Comparison of ENCODE assay signal across 20 mouse cellular contexts in the genomic region with DNA sequence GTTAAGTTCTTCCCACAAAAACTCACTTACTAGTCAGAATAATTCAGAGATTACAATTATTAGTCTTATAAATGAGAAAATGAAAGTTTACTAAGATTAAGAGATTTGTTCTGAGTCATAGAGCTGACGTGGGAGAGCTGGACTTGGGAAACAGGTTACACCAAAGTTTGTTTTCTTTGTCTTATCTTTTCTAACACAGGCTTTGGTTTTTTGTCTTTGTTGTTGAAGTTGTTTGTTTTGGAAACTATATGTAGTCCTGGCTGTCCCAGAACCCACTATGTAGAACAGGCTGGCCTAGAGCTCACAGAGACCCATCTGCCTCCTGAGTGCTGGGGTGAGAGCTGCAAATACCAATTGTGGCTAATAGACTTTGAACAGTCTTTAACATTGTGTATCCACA. TPM values are rescaled to one million over a fixed set of nuclear protein-coding genes. Genes with fewer than 3 reads are reported as not detected.
A peak's percentile ranks its signal among the peaks of the same experiment; 100 is the strongest.
DNase-seq lines count a peak whose midpoint lies in the region; ATAC-seq and TF ChIP-seq lines count a peak whose summit lies in the region.
"Had no signal": no experiment of that assay in that cellular context is flagged by ENCODE, and none has a peak within 500 bp of the region (broad histone marks: within the 10 kb centered on the region; RNA-seq: fewer than 3 reads in every experiment).

No protein-coding gene starts in this region.

- TF ChIP-seq EP300 in heart, adult 2 months (IDR thresholded peaks at IDR 0.05; ENCODE audit: insufficient read depth, low read depth, low read length), result no peak

- H3K4me1 ChIP-seq in heart, adult 2 months (ENCODE audit: control insufficient read depth, insufficient read depth, low read length), result peaks cover 15% of the 10 kb centered on the region
- peaks cover 23% of the 10 kb centered on the region for H3K4me1 ChIP-seq in liver, embryonic 12.5 days
- H3K4me1 ChIP-seq in embryonic fibroblast, embryonic 13.5 days (ENCODE audit: control insufficient read depth, insufficient read depth, low read length), result peaks cover 5% of the 10 kb centered on the region
- no peaks in the 10 kb centered on the region for H3K4me1 ChIP-seq in hindbrain, embryonic 14.5 days (replicated peaks; ENCODE audit: control insufficient read depth, insufficient read depth, low read length)
- H3K4me1 ChIP-seq in forebrain, embryonic 12.5 days, result no peaks in the 10 kb centered on the region
- H3K4me1 ChIP-seq: hindbrain, embryonic 12.5 days; midbrain, embryonic 15.5 days had no signal

- H3K4me2 ChIP-seq in liver, embryonic 12.5 days, result 0 out of 2 replicates have a peak overlapping the region, but pooled peaks have one; percentile 28
- H3K4me2 ChIP-seq in hindbrain, embryonic 14.5 days (replicated peaks), result no peak overlapping the region
- H3K4me2 ChIP-seq in forebrain, embryonic 12.5 days, result no peak overlapping the region
- H3K4me2 ChIP-seq: hindbrain, embryonic 12.5 days; midbrain, embryonic 15.5 days; neural tube, embryonic 13.5 days had no signal

- H3K9me3 ChIP-seq in liver, embryonic 12.5 days (replicated peaks), result no peaks in the 10 kb centered on the region
- H3K9me3 ChIP-seq in hindbrain, embryonic 14.5 days (ENCODE audit: control insufficient read depth, low read length), result no peaks in the 10 kb centered on the region
- no peaks in the 10 kb centered on the region for H3K9me3 ChIP-seq in forebrain, embryonic 12.5 days
- H3K9me3 ChIP-seq: hindbrain, embryonic 12.5 days; midbrain, embryonic 15.5 days; neural tube, embryonic 13.5 days had no signal

- TF ChIP-seq POLR2A in heart, adult 2 months (IDR thresholded peaks at IDR 0.05; ENCODE audit: insufficient read depth, low read depth, low read length), result no peak
- no peak for TF ChIP-seq POLR2A in embryonic fibroblast, embryonic 13.5 days (IDR thresholded peaks at IDR 0.05; ENCODE audit: low read depth, low read length)

- 43% methylated on average over 1 of the region's 1 CpGs for WGBS in heart, adult 2 months
- 50% methylated on average over 1 of the region's 1 CpGs for WGBS in liver, embryonic 12.5 days (ENCODE audit: insufficient replicate concordance)
- 95% methylated on average over 1 of the region's 1 CpGs for WGBS in hindbrain, embryonic 14.5 days
- 89% methylated on average over 1 of the region's 1 CpGs for WGBS in forebrain, embryonic 12.5 days

- H3K27me3 ChIP-seq in heart, adult 2 months (ENCODE audit: control insufficient read depth, insufficient read depth, low read length), result no peaks in the 10 kb centered on the region
- no peaks in the 10 kb centered on the region for H3K27me3 ChIP-seq in liver, embryonic 12.5 days (replicated peaks)
- no peaks in the 10 kb centered on the region for H3K27me3 ChIP-seq in hindbrain, embryonic 14.5 days (ENCODE audit: control insufficient read depth, insufficient read depth, low read length)
- H3K27me3 ChIP-seq in forebrain, embryonic 12.5 days, result no peaks in the 10 kb centered on the region
- H3K27me3 ChIP-seq: hindbrain, embryonic 12.5 days; midbrain, embryonic 15.5 days; neural tube, embryonic 13.5 days had no signal

- no peak for DNase-seq in heart, adult 2 months
- DNase-seq in heart, postnatal 4 days, result no peak
- DNase-seq in liver, result no peak
- DNase-seq in frontal cortex, postnatal 14 days (ENCODE audit: low spot score in 2 of 2), result no peak
- DNase-seq in hindbrain, embryonic 14.5 days (ENCODE audit: low spot score), result no peak
- DNase-seq: cerebellum, adult 11-12 months; kidney, adult 8-10 months; retina, postnatal 1 day; spleen, adult 18-20 months had no signal

- ATAC-seq in liver, embryonic 12.5 days, result no peak
- no peak for ATAC-seq in hindbrain, embryonic 14.5 days (ENCODE audit: low FRiP score)
- ATAC-seq in forebrain, embryonic 12.5 days (ENCODE audit: low FRiP score), result no peak
- ATAC-seq: forebrain, embryonic 16.5 days; midbrain, embryonic 15.5 days had no signal

- H3K79me2 ChIP-seq in heart, adult 2 months (replicated peaks; ENCODE audit: control insufficient read depth, insufficient read depth, low read length), result no peaks in the 10 kb centered on the region

- H3K36me3 ChIP-seq in heart, adult 2 months (ENCODE audit: control insufficient read depth, insufficient read depth, low read length), result no peaks in the 10 kb centered on the region; the same call in 1 of the 2 replicates
- peaks cover 13% of the 10 kb centered on the region for H3K36me3 ChIP-seq in liver, embryonic 12.5 days
- H3K36me3 ChIP-seq in hindbrain, embryonic 14.5 days (replicated peaks; ENCODE audit: control insufficient read depth, insufficient read depth), result no peaks in the 10 kb centered on the region; the same call in 1 of the 2 replicates
- no peaks in the 10 kb centered on the region for H3K36me3 ChIP-seq in forebrain, embryonic 12.5 days (replicated peaks)
- H3K36me3 ChIP-seq: hindbrain, embryonic 12.5 days; midbrain, embryonic 15.5 days; neural tube, embryonic 13.5 days had no signal

- intact Hi-C loops in heart, adult 2 months (cut with DNase I), result loop anchor here (2.0 kb wide), 1 partner anchor 32 kb away; the partner anchor contains the start of genes Col4a3bp and Polk

- H3K9ac ChIP-seq in heart, adult 2 months (ENCODE audit: low read depth, low read length), result no peak overlapping the region
- no peak overlapping the region for H3K9ac ChIP-seq in liver, embryonic 12.5 days
- no peak overlapping the region for H3K9ac ChIP-seq in hindbrain, embryonic 14.5 days
- no peak overlapping the region for H3K9ac ChIP-seq in forebrain, embryonic 12.5 days
- H3K9ac ChIP-seq: hindbrain, embryonic 12.5 days; liver, embryonic 14.5 days; midbrain, embryonic 15.5 days; neural tube, embryonic 13.5 days had no signal

- H3K27ac ChIP-seq in heart, adult 2 months, result peak overlapping the region; percentile 43
- H3K27ac ChIP-seq in liver, embryonic 12.5 days, result no peak overlapping the region
- H3K27ac ChIP-seq in embryonic fibroblast, embryonic 13.5 days (ENCODE audit: insufficient read depth, low read length), result peak overlapping the region; percentile 77; the same call in 1 of the 2 replicates
- H3K27ac ChIP-seq in hindbrain, embryonic 14.5 days, result no peak overlapping the region
- H3K27ac ChIP-seq in forebrain, embryonic 12.5 days, result no peak overlapping the region
- H3K27ac ChIP-seq: hindbrain, embryonic 12.5 days; liver, embryonic 14.5 days; midbrain, embryonic 15.5 days; neural tube, embryonic 13.5 days had no signal

- no peak for TF ChIP-seq CTCF in heart, adult 2 months (IDR thresholded peaks at IDR 0.05)
- TF ChIP-seq CTCF in embryonic fibroblast, embryonic 13.5 days (IDR thresholded peaks at IDR 0.05; ENCODE audit: borderline replicate concordance, insufficient read depth, low read length), result no peak

- H3K4me3 ChIP-seq in heart, adult 2 months, result no peak overlapping the region
- no peak overlapping the region for H3K4me3 ChIP-seq in liver, embryonic 12.5 days
- H3K4me3 ChIP-seq in embryonic fibroblast, embryonic 13.5 days (ENCODE audit: insufficient read depth, low read length), result no peak overlapping the region
- H3K4me3 ChIP-seq in hindbrain, embryonic 14.5 days (replicated peaks; ENCODE audit: low read length), result no peak overlapping the region
- no peak overlapping the region for H3K4me3 ChIP-seq in forebrain, embryonic 12.5 days (replicated peaks)
- H3K4me3 ChIP-seq: hindbrain, embryonic 12.5 days; midbrain, embryonic 15.5 days; neural tube, embryonic 13.5 days had no signal

RNA-seq across cellular contexts. Expression of gene Gm17622, which starts 20.7 kb away (rescaled TPM):
- not detected for total RNA-seq in heart, adult 2 months (2021)
- not detected in 2 replicates for polyA plus RNA-seq in heart, adult 2 months (2012; rRNA removed)
- not detected for total RNA-seq in heart, postnatal 4 days (2021)
- not detected in 2 replicates for polyA plus RNA-seq in liver, embryonic 12.5 days (2016; fragmentation: Nextera tagmentation; extraction: Ambion mirVana)
- polyA plus RNA-seq in embryonic fibroblast, embryonic 13.5 days (2011; ENCODE audit: insufficient read length, low read depth, missing spikeins), result not detected in 2 replicates
- polyA plus RNA-seq in hindbrain, embryonic 14.5 days (2014; fragmentation: Nextera tagmentation; extraction: Ambion mirVana), result not detected in 2 replicates
- not detected in 2 replicates for polyA plus RNA-seq in forebrain, embryonic 12.5 days (2016; fragmentation: Nextera tagmentation; extraction: Ambion mirVana)
- total RNA-seq: gastrocnemius, postnatal 14 days; layer of hippocampus, postnatal 10 days; left cerebral cortex, postnatal 36 days had no signal
- polyA plus RNA-seq: forebrain, embryonic 16.5 days; hindbrain, embryonic 12.5 days; liver, embryonic 14.5 days; midbrain, embryonic 15.5 days; neural tube, embryonic 13.5 days had no signal

RNA-seq across cellular contexts. Expression of gene Polk, which starts 31.1 kb away (rescaled TPM):
- total RNA-seq in heart, adult 2 months (2021), result 1 to 10 TPM; 4.1 to 5.2 TPM
- polyA plus RNA-seq in heart, adult 2 months (2012; rRNA removed), result 1.1 and 2.1 TPM in 2 replicates
- total RNA-seq in heart, postnatal 4 days (2021), result 1 to 10 TPM; 5.5 to 7.8 TPM
- polyA plus RNA-seq in liver, embryonic 12.5 days (2016; fragmentation: Nextera tagmentation; extraction: Ambion mirVana), result 6.2 and 6.9 TPM in 2 replicates
- 40.5 and 42.4 TPM in 2 replicates for polyA plus RNA-seq in embryonic fibroblast, embryonic 13.5 days (2011; ENCODE audit: insufficient read length, low read depth, missing spikeins)
- 6.8 and 7.6 TPM in 2 replicates for polyA plus RNA-seq in hindbrain, embryonic 14.5 days (2014; fragmentation: Nextera tagmentation; extraction: Ambion mirVana)
- polyA plus RNA-seq in forebrain, embryonic 12.5 days (2016; fragmentation: Nextera tagmentation; extraction: Ambion mirVana), result 8.4 and 8.5 TPM in 2 replicates

RNA-seq across cellular contexts. Expression of gene Col4a3bp, which starts 31.2 kb away (rescaled TPM):
- 10 to 100 TPM; 33.3 to 39.8 TPM for total RNA-seq in heart, adult 2 months (2021)
- polyA plus RNA-seq in heart, adult 2 months (2012; rRNA removed), result 7.1 and 21.7 TPM in 2 replicates
- total RNA-seq in heart, postnatal 4 days (2021), result 10 to 100 TPM; 36.8 to 37.7 TPM
- polyA plus RNA-seq in liver, embryonic 12.5 days (2016; fragmentation: Nextera tagmentation; extraction: Ambion mirVana), result 6.7 and 7.5 TPM in 2 replicates
- polyA plus RNA-seq in embryonic fibroblast, embryonic 13.5 days (2011; ENCODE audit: insufficient read length, low read depth, missing spikeins), result 55.9 and 57.0 TPM in 2 replicates
- polyA plus RNA-seq in hindbrain, embryonic 14.5 days (2014; fragmentation: Nextera tagmentation; extraction: Ambion mirVana), result 9.2 and 10.5 TPM in 2 replicates
- polyA plus RNA-seq in forebrain, embryonic 12.5 days (2016; fragmentation: Nextera tagmentation; extraction: Ambion mirVana), result 7.7 and 10.8 TPM in 2 replicates

RNA-seq across cellular contexts. Expression of gene Ankdd1b, which starts 40.3 kb away (rescaled TPM):
- under 1 TPM; 0.26 to 0.41 TPM for total RNA-seq in heart, adult 2 months (2021)
- 0.45 and 0.91 TPM in 2 replicates for polyA plus RNA-seq in heart, adult 2 months (2012; rRNA removed)
- total RNA-seq in heart, postnatal 4 days (2021), result under 1 TPM; 0.62 to 0.83 TPM
- not detected in 2 replicates for polyA plus RNA-seq in liver, embryonic 12.5 days (2016; fragmentation: Nextera tagmentation; extraction: Ambion mirVana)
- not detected in 2 replicates for polyA plus RNA-seq in embryonic fibroblast, embryonic 13.5 days (2011; ENCODE audit: insufficient read length, low read depth, missing spikeins)
- polyA plus RNA-seq in hindbrain, embryonic 14.5 days (2014; fragmentation: Nextera tagmentation; extraction: Ambion mirVana), result not detected in 2 replicates
- polyA plus RNA-seq in forebrain, embryonic 12.5 days (2016; fragmentation: Nextera tagmentation; extraction: Ambion mirVana), result not detected in 2 replicates
- polyA plus RNA-seq: forebrain, embryonic 16.5 days; midbrain, embryonic 15.5 days; neural tube, embryonic 13.5 days had no signal

Comparison
In these comparisons a context has a peak if more than half of its experiments do, and no peak if none do; other contexts are left out.
1. H3K27ac ChIP-seq: peak in heart, adult 2 months (single experiment) and embryonic fibroblast, embryonic 13.5 days (single experiment); none in liver, embryonic 12.5 days (single experiment), hindbrain, embryonic 14.5 days (single experiment) and forebrain, embryonic 12.5 days (single experiment).